Mouse (Mus musculus): ENCODE results near the gene Tcf7l2.

The Tcf7l2 gene

DNA sequence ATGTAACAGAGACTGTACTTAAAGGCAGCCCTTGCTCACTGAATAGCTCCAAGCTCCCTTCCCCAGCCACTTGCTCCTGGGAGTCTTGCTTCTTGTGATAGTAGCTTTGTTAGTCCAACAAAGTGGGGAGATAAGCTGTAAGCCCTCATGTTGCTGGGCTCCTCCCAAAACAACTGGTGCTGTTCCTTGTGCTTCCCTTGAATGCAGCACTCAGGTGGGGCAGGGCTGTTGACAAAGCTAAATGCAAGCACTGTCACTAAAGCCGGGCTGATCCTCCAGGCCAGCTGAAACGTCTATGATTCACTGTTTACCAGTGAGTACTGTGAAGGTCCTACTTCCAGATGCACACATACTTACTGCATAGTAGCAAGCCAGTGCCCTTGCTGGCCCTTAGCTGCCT lies 120.1 kb downstream of the Tcf7l2 start:
- DNase-seq (ENCODE audit: low spot score in 2 of 2) = no peak

DNA sequence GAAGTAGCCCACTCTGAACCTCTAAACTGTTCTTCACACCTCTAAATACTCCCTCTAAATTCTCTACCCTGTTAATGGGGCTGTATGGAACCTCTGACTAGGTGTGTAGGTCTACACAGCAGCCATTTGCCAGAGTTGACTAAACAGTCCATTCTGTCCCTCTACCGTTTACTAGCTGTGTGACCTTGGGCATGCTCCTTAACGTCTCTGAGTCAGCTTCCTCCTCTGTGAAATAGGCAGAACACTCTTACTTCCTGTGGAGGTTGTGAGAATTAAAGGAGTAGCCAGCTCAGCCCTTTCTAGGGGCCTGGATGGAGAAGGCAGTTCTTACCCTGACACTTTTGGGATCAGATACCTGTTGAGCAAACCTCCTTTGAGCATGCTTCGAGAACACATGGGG lies 120.9 kb downstream of the Tcf7l2 start:
- DNase-seq (ENCODE audit: low spot score in 2 of 2) = no peak

DNA sequence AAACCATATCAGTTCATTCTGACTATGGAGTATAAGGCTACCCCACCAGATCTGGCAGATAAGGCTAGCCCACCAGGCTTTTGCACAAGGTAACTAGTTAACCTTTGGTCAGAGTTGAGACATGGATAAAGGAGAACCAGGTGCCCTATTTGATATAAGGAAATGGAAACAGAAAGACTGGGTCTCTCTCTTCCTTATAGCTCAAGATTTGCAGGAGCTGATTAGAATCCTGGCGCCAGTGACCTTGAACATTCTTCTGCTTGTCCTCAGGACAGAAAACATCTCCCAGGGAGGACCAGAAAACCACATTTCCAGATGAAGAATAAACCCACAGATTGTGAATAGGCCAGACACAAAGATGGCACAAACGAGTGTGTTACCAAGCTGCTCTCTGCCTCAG lies 123.4 kb downstream of the Tcf7l2 start:
- no peak for DNase-seq (ENCODE audit: low spot score in 2 of 2)

DNA sequence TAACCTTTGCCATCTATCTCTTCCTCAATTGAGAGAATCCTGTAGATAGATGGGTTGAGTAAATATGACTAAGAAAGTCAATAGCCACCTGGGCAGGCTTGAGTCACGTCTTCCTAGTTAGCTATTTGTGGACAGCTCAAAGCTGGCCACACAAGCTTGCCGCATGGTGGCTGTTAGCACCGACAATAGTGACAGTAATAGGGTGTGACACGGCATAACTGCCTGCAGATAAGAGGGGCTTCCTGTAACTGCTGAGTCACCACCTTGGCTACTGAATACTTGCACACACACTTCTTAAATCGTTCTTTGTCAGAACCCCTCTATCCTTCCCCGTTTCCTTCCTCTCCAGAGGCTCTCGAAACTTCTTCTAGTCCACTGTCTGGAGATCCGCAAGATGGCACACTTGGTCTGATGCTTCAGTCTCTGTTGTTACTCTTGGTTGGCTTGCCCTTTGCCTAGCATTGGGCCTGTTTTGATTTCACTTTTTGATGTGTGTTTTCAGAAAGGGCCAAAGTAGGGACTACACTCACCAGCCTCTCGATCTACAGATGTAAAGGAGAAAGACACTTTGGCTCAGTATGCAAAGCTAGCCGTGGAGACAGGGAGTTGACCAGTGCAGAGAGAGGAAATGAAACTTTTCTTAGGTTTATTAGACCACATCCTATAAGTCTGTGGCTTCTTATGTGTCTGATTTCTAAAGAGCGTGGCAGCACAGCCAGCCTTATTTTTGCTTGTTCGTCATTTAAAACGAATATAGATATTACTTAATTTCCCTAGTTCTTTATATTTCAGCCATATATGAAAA lies 124.4 kb downstream of the Tcf7l2 start:
- DNase-seq (ENCODE audit: low spot score in 2 of 2) = no peak

DNA sequence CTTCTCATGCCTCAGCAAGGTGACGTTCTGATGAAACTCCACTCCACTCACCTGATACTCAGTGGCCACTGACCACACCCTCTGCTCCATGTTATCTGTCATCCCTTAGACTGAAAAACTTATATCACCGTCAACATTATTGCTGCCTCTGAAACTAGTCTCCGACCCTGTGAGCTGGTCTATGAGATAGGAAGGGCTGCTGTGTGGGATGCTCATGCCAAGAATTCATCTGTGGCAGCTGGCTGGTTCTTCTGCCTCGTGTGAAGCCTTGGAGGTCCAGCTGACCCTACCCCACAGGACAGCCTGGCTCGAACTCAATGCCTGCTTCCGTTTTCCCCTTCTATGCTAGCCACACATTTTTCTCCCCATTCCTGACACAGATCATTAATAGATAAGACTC lies 125.6 kb downstream of the Tcf7l2 start:
- DNase-seq (ENCODE audit: low spot score in 2 of 2) = no peak

DNA sequence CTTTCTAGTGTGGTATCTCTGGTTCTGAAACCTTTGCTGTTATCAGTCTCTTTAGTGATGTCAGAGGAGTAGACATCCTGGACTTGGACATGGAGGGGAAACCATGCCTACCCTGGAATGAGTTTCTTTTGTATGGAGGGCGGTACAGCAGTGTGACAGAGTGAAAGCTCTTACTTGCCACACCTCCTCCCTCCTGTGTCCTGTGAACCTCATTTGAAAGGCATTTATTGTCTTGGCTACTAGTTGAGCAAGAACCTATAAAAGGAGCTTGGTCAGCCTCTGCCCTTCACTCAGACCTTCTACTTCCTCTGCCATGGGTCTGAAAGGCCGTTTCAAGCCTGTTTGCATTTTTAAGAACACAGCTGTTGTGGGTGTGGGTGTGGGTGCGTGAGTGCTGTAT lies 126.3 kb downstream of the Tcf7l2 start:
- DNase-seq (ENCODE audit: low spot score in 2 of 2) = no peak

DNA sequence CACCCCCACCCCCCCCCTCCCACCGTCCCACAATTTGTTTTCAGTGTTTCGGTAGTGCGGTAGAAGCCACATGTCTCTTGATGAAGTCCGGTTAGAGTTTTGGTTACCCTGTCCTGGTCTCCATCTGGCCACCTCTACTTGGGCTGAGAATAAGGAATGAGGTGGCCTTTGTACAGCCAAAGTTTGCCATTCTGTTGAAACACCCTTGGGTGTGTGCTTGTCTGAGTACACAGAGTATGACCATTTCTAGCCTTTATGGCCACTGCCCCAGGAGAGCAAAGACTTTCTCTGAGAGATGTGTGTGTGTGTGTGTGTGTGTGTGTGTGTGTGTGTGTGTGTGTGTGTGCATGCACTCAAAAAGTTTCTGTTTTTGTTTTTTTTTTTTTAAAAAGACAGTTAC lies 127.0 kb downstream of the Tcf7l2 start:
- no peak for DNase-seq (ENCODE audit: low spot score in 2 of 2)

DNA sequence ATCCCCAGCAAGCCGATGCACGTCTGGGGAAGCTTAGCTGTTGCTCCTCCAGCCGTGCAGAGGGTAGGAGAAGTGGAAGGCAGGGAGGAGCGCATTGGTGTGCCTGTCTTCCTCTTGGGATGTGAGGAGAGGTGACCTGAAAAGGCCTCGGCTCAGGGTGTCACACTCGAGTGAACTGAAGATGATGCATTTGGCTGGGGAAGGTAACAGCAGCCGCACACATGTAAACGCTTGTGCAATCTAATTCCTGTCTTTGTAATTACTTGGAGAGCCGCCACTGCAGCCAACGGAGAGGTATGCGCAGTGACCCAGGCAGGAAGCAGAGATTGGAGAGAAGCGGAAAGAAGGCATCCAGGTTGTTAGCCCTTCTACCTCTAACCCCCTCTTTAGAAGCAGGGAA lies 129.2 kb downstream of the Tcf7l2 start:
- no peak for DNase-seq (ENCODE audit: low spot score in 2 of 2)

DNA sequence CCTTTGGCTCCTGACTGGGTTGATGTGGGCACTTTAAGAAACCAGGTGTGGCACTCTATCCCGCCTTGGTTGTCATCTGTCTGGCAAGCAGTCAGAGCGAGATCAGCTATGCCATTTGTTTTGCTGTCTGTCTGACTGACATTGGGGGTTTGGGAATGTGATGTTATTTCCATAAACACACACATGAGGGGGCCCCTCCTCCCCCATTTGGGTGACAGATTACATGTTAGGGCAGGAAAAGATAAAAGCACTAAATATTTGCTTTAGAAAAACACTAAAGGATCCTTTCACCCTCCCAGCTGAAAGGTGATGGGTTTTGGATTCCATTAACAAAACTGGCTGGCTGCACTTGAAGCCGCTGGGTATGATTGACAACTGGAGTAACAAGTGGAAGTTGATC lies 129.9 kb downstream of the Tcf7l2 start:
- DNase-seq (ENCODE audit: low spot score in 2 of 2) = no peak

DNA sequence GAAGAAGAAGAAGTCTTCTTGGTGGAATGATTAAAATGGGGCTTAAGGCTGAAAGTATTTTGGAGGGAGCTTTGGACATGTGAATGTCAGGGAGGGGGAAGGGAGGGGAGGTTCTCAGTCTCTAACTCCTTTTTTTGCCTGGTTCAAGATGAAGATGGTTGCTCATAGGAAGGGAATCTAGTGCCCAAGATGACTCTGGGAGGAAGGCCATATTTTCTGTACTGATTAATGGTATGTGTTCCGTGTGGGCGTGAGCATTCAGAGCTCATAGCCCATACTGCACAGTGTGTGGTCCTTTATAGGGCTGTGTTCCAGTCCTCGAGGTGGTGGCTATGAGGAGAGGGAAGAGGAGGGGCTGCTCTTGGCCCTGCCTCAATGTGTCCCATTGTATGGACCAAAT lies 131.6 kb downstream of the Tcf7l2 start:
- no peak for DNase-seq (ENCODE audit: low spot score in 2 of 2)

DNA sequence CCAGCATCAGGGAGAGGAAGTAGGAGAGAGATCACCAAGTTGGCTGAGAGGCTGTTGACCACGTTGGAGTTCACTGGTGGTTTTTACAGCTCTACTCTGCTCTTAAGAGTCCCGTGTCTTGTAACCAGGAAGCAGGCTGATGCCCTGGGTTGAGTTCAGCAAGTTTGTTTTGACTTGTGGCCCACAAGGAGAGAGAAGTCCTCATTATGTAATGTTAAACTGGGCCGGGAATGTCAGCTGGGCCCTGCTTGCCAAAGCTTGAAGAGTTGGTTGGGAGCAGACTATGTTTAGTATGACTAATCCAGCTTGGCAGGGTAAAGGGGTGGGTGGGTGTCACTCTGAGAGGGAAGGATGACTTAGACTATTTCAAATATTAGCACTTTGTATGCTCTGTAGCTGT lies 134.9 kb downstream of the Tcf7l2 start:
- peak in 1 of 2 experiments; percentile 30 for DNase-seq (ENCODE audit: low spot score in 2 of 2)

DNA sequence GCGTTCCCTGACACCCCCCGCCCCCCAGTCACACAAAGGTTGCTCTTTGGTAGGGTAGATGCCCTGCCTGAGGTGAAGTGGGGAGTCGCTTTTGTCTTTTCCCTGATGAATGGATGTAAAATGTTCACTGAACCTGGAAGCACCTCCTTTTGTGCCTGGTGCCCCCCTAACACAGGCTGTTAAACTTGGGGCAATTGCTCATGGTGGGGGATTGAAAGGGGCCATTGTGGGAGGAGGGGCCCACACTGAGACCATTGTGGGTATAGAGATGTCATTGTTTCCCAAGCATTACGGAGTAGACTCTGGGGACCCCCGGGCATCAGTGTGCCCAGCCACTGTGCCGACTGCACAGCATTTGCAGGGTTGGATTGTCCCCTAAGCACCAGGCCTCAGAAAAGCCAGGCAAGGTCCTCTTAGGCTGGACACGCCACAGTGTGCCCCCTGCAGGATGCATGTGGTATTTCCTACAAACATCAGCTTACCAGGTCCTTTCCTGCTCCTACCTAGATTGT lies 135.8 kb downstream of the Tcf7l2 start:
- DNase-seq (ENCODE audit: low spot score in 2 of 2) = peak; percentile 43 to 70

DNA sequence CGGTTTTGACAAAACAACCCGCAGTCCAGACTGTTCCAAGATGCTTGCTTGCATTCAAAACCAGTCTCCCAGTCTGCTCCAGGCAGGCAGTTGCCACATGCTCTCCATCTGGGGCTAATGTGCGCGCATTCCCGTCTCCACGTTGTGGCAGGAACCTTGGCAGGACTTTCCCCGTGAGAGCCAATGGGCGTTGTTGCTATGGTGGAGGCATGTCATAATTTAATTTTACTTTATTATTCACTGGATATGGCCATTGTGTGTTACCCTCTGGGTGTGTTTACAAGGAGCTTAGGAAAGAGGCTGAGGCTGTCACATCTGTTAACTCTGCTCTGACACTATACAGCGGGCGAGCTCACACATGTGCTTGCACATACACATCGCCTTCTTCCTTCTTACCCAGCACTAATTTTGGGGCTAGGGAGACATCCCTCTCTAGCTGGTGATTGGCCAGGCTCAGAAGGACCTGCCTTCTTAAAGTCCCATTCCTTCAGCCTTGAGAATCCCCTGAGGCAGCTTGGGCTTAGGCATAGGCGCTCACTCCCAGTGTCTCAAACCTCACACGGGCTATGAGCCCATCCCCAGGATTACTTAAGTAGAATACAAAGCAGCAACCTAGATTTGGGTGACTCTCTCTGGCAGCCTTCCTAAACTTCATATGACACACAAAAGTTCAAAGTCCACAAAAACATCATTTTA lies 139.2 kb downstream of the Tcf7l2 start:
- DNase-seq (ENCODE audit: low spot score in 2 of 2) = peak; percentile 61 to 65

DNA sequence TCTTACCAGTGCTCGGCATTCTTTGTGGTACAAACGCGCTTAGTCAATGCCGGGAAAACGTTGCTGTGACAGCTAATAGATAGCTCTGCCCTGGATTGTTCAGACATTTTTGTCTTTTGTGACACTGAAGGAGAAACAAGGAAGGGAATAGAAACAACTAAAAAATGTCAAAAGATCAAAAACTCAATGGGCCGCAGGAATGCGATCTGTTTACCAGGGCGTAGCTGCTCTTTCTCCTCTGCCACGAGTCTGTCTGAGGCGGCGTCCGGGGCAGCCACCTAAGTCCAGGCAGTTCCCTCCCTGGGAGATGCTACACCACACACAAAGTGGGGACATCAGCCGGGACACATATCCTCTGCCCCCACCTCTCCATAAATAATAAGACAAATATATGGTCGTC lies 144.9 kb downstream of the Tcf7l2 start:
- DNase-seq (ENCODE audit: low spot score in 2 of 2) = no peak

DNA sequence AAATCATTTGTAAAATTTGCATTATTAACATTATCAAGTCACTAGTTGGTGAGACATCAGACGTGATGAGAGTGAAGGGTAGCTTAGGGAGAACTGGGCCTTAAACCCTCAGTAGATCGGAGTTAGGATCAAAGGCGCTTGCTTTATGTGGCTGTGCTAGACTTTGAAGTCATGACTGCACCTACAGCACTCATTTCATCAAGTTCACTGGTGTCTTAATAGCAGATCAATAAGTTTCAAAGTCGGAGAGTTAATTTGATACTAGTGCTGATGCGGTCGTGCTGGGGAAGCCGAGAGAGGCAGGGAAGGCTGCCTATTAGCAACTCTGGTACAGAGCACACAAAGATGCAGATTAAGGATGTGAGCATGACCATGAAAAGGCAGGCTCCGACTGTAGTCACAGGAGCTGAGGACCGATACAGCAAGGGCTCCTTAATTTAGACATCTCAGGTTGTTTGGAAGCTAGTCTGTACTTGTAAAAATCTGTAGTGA lies 150.1 kb downstream of the Tcf7l2 start:
- no peak for DNase-seq (ENCODE audit: low spot score in 2 of 2)

DNA sequence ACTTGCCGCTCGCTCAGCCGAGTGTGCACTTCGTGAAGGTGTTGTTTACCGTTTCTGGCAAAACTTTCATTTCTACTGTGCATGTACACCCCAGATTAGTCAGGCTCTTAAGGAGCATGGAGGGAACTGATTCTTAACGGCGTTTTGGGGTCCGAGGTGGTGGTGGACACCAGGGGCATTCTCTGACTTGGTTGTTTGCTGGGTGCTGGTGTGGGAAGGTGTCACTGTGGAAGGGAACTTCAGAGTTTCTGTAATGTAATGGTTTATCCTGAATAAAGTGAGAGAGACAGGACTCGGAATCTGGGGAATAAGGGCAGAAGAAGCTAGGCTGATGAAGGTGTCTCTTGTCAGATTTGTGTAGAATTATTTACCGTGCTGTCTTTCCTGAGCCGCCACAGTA lies 151.9 kb downstream of the Tcf7l2 start:
- no peak for DNase-seq (ENCODE audit: low spot score in 2 of 2)

DNA sequence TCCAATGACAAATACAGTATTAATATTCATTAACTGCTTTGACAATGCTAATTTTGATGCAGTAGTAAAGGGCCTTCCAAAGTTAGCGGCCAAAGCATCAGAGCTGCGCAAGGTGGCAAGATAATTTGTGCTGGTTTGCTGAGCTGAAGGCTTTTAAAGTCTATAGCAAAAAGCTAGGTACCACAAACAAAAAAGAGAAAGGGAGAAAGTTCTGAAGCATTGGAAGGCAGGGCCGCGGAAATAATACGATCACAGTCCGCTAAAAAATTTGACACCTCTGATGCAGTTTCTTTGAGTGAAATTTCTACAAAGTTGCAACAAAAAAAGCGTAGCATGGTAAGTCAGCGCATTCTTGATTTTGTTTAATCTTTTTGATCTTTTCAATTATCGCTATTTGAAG lies 152.8 kb downstream of the Tcf7l2 start:
- DNase-seq (ENCODE audit: low spot score in 2 of 2) = no peak

DNA sequence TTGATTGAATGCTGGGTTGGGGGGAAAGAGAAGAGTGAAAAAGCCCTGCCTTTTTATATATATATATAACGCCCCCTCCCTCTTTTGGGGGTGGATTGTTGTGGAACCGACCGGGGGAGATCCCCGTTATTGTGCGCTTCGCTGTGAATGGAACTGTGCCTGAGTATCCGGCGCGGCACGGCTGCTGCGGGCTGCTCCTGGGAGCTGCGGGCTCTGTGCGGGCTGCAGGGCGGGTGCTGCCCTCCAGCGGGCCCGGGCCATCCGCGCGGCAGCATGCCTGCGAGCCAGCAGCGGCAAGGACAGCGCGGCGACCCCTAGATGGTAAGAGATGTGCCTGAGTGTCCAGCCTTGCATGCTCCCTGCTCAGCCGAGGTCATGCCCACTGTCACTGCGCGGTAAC lies 153.7 kb downstream of the Tcf7l2 start:
- DNase-seq (ENCODE audit: low spot score in 2 of 2) = peak; percentile 36 to 58

DNA sequence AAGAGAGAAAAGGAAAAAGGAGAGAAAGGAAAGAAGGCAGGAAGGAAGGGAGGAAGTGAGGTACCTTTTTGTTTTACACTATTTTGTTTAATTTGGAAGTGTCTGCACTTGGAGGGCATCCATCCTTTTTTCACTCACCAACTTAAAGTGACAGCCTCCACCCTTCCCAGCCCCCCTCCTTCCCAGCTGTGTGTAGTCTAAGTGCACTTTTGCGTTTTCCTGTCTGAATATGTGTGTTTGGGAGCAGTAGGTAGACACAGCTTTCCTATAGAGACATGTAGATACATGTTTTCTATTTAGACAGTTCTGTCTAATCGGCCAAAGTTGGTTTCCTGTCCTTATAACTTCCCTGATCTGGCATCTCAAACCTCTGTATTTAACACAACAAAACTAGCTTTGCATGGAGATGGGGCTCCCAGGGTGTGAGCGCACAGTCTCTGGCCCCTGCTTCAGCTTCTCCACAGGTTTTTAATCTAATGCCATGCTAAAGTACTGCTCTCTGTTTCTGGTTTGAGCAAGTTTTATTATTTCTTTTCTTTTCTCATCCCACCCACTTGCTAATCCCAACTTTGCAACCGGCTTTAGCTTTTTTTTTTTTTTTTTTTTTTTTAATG lies 154.3 kb downstream of the Tcf7l2 start:
- DNase-seq (ENCODE audit: low spot score in 2 of 2) = no peak

DNA sequence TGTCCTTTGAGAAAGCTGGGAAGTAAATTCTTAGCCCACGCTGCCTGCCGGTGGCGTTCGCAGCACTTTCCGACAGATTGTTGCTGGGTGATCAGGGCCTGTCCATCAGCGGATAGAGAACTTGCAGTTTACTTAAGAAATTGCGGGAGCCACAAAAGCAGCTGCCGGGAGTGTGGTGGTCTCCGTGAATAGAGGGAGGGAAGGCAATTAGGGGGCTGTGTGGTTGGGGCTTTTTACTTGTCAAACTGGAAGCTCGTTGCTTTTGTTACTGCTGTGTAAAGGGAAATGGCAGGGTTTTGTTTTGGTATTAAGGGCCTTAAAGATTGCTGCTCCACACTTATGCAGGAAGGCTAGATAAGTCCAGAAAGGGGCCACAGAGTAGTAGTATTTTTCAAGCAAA lies 155.0 kb downstream of the Tcf7l2 start:
- DNase-seq (ENCODE audit: low spot score in 2 of 2) = no peak

DNA sequence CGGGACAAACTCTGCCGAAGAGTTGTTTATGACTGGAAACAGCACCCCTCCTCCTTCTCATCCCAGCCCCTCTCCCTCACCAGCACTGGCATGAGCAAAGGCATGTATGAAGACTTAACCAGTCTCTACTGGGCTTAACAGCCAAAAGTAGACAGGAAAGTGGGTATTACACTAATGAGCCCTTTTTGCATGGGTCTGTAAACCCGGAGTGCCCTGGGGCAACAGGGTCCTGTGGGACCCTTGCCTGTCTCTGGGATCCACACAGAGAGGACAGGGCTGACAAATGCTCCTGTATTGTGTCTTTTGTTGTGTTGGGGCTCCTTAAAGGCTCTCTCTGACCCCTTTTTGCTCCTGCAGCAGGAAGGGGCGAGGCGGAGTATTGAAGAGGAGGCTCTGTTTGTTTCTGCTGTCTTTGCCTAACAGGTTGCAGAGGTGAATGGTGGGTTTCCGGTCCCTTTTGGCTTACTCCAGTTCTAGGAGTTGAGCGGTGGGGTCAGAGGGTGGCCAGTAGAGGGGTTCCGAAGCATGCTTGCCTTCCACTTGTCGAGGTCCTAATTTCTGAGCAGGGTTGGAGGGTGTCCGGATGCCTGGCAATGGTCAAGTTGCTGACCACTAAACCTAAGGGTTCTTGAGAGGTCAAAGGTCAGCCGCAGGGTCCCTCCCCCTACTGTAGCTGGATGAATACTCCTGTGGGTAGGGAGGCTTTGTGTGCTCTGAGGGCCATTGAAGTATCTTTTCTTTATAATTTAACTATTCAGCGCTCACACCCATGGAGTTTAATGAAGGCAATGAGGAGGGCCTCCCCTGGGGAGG lies 161.2 kb downstream of the Tcf7l2 start:
- DNase-seq (ENCODE audit: low spot score in 2 of 2) = no peak

DNA sequence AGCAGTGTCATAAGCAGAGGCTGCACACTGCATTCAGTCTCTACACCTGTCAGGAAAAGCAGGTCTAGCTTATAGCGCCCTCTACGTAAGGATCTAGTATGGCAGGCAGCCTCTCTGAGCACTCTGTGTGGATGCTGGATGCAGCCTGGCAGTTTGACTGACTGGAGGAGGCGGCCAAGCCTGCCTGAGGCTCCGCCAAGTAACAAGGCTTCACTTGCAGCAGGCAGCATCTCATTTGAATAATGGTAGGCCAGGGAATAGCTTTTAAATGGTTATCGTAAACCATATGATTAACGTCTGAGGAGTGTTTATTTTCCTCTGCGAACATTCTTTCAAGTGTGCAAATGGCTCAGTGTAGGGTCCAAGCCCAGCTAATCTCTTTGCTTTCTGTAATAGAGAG lies 167.4 kb downstream of the Tcf7l2 start:
- DNase-seq (ENCODE audit: low spot score in 2 of 2) = peak; percentile 33 to 35
